Mouse (Mus musculus): ENCODE results near the gene Smc1b. TPM values are rescaled to one million over a fixed set of nuclear protein-coding genes. Genes with fewer than 3 reads are reported as not detected.

Gene Smc1b
- under 1 TPM in 1 of 2 experiments, not detected in 1; 0.87 TPM for total RNA-seq (2021)
- long read RNA-seq, experiment 1: 0 reads
- long read RNA-seq, experiment 2, partial matches to known transcripts: 0 of 1 reads
- long read RNA-seq, experiment 2, other reads (novel, unspliced or antisense): 1 of 1 reads

GRCm38 (mm10) chr15:85131275-85132192, at the start of gene Smc1b, which contains the start of gene Ribc2:
Smc1b (minus strand) TSS chr15:85131964.
Ribc2 (plus strand) TSS chr15:85132078.
- peak; percentile 82 to 84 for DNase-seq (ENCODE audit: low spot score in 2 of 2)
- intact Hi-C loops (cut with DNase I): no loop called here

GRCm38 (mm10) chr15:85180368-85180767, 48.6 kb upstream of the Smc1b start:
- intact Hi-C loops (cut with DNase I): no loop called here
- DNase-seq (ENCODE audit: low spot score in 2 of 2): no peak

- DNase-seq (ENCODE audit: low spot score in 2 of 2): no peak
- intact Hi-C loops (cut with DNase I): no loop called here
These were observed 47.9 kb upstream of the Smc1b start for GRCm38 (mm10) chr15:85179528-85180180.

- intact Hi-C loops (cut with DNase I): no loop called here
- no peak for DNase-seq (ENCODE audit: low spot score in 2 of 2)
These were observed 46.4 kb upstream of the Smc1b start for GRCm38 (mm10) chr15:85178172-85178571.

- peak in 1 of 2 experiments; percentile 33 for DNase-seq (ENCODE audit: low spot score in 2 of 2)
- intact Hi-C loops (cut with DNase I): no loop called here
These were observed 45.8 kb upstream of the Smc1b start for GRCm38 (mm10) chr15:85177576-85177975.

- intact Hi-C loops (cut with DNase I): no loop called here
- DNase-seq (ENCODE audit: low spot score in 2 of 2): no peak
These were observed 42.3 kb upstream of the Smc1b start for GRCm38 (mm10) chr15:85174060-85174459.

GRCm38 (mm10) chr15:85173425-85173824, 41.7 kb upstream of the Smc1b start:
- DNase-seq (ENCODE audit: low spot score in 2 of 2): no peak
- intact Hi-C loops (cut with DNase I): no loop called here

GRCm38 (mm10) chr15:85172054-85172453, 40.3 kb upstream of the Smc1b start:
- intact Hi-C loops (cut with DNase I): no loop called here

GRCm38 (mm10) chr15:85167086-85167679, 35.4 kb upstream of the Smc1b start:
- DNase-seq (ENCODE audit: low spot score in 2 of 2): no peak
- intact Hi-C loops (cut with DNase I): no loop called here

More at GRCm38 (mm10) chr15:85172054-85172453, 40.3 kb upstream of the Smc1b start:
- no peak for DNase-seq (ENCODE audit: low spot score in 2 of 2)

- intact Hi-C loops (cut with DNase I): no loop called here
These were observed 34.7 kb upstream of the Smc1b start for GRCm38 (mm10) chr15:85166433-85166933.

GRCm38 (mm10) chr15:85162693-85163663, 31.2 kb upstream of the Smc1b start:
- intact Hi-C loops (cut with DNase I): no loop called here
- DNase-seq (ENCODE audit: low spot score in 2 of 2): no peak

More at GRCm38 (mm10) chr15:85166433-85166933, 34.7 kb upstream of the Smc1b start:
- no peak for DNase-seq (ENCODE audit: low spot score in 2 of 2)

GRCm38 (mm10) chr15:85161416-85161815, 29.7 kb upstream of the Smc1b start:
- no peak for DNase-seq (ENCODE audit: low spot score in 2 of 2)
- intact Hi-C loops (cut with DNase I): no loop called here

- DNase-seq (ENCODE audit: low spot score in 2 of 2): no peak
- intact Hi-C loops (cut with DNase I): loop anchor here (10.0 kb wide), 1 partner anchor 429 kb away; the partner anchor contains the start of gene Wnt7b
These were observed 24.4 kb upstream of the Smc1b start for GRCm38 (mm10) chr15:85156198-85156597.

GRCm38 (mm10) chr15:85154091-85154490, 22.3 kb upstream of the Smc1b start:
- intact Hi-C loops (cut with DNase I): loop anchor here (10.0 kb wide), 1 partner anchor 431 kb away; the partner anchor contains the start of gene Wnt7b
- no peak for DNase-seq (ENCODE audit: low spot score in 2 of 2)

GRCm38 (mm10) chr15:85152577-85152976, 20.8 kb upstream of the Smc1b start:
- DNase-seq (ENCODE audit: low spot score in 2 of 2): no peak
- intact Hi-C loops (cut with DNase I): loop anchor here (10.0 kb wide), 1 partner anchor 432 kb away; the partner anchor contains the start of gene Wnt7b

GRCm38 (mm10) chr15:85151433-85151918, 19.7 kb upstream of the Smc1b start:
- intact Hi-C loops (cut with DNase I): loop anchor here (1.0 to 10.0 kb wide), 3 partner anchors 80 to 433 kb away; partner anchors contain the start of gene Wnt7b
- DNase-seq (ENCODE audit: low spot score in 2 of 2): peak; percentile 65 to 85

- intact Hi-C loops (cut with DNase I): no loop called here
- no peak for DNase-seq (ENCODE audit: low spot score in 2 of 2)
These were observed 12.5 kb upstream of the Smc1b start for GRCm38 (mm10) chr15:85144249-85144648.

GRCm38 (mm10) chr15:85143747-85144146, 12.0 kb upstream of the Smc1b start:
- no peak for DNase-seq (ENCODE audit: low spot score in 2 of 2)
- intact Hi-C loops (cut with DNase I): no loop called here

Measured in left cerebral cortex, postnatal 14 days (tissue).